ENCODE assay signal across 7 mouse cellular contexts in the genomic region with DNA sequence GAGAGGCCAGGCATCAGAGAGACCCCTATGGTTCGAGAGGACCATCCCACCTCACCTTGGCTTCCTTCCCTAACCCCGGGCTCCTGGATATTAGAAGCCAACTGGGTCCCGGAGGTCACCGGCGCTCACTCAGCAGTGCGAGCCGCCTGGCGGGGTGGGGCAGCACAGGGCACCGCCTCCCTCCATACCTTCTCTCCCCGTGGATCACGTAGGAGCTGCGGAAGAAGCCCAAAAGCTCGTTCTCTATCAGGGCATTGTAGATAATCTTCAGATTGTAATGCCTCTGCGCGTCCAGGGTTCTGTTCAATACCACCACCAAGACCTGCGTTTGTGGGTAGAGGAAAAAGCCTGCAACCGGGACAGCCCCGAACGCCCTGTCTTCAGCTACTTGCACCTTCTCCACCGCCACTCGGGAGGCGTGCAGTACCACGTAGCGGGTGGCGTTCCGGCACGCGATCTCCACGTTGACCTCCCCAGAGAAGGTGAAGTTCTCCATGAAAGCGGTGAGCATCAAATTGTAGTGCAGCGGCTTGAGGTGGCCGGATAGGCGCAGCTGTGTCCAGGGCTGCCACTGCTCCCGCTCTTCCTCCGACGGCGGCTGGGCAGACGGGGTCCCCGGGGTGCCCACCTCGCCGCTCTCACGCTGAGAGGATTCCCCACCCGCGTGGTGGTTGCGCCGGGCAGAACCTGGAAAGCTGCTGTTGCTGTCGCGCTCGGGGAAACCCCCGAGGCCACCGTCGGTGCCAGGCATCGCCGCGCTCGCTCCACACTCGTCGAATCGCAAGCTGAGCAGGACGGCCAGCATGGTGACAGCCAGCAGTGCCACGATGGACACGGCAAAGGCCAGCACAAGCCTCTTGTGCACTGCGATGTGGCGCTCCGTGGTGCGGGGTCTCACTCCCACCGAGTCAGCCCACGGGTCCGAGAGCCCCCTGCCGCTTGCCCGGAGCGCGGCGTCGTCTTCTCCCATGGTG. TPM values are rescaled to one million over a fixed set of nuclear protein-coding genes. Genes with fewer than 3 reads are reported as not detected.
DNase-seq lines count a peak whose midpoint lies in the region; ATAC-seq and TF ChIP-seq lines count a peak whose summit lies in the region.

No protein-coding gene starts in this region.

- ATAC-seq in lung, embryonic 14.5 days (ENCODE audit: insufficient read depth) = peak; percentile 18; the same call in 1 of the 2 replicates
- ATAC-seq in heart, postnatal 0 days (ENCODE audit: insufficient read depth, low read depth) = no peak
- ATAC-seq in midbrain, embryonic 11.5 days (ENCODE audit: low FRiP score) = peak; percentile 66
- ATAC-seq in inflammation-experienced regulatory T-cells, adult 6 months = no peak

- no peak overlapping the region for H3K9ac ChIP-seq in lung, embryonic 14.5 days
- H3K9ac ChIP-seq in heart, postnatal 0 days (replicated peaks; ENCODE audit: low read depth, low read length) = no peak overlapping the region
- H3K9ac ChIP-seq in midbrain, embryonic 11.5 days (ENCODE audit: low read length) = no peak overlapping the region

- H3K27me3 ChIP-seq in lung, embryonic 14.5 days (ENCODE audit: insufficient read depth, low read length) = peaks cover 49% of the 10 kb centered on the region
- H3K27me3 ChIP-seq in heart, postnatal 0 days (ENCODE audit: control insufficient read depth, insufficient read depth, low read length) = peaks cover 54% of the 10 kb centered on the region
- H3K27me3 ChIP-seq in midbrain, embryonic 11.5 days (ENCODE audit: control insufficient read depth, insufficient read depth, low read length) = peaks cover 38% of the 10 kb centered on the region

- no peak overlapping the region for H3K27ac ChIP-seq in lung, embryonic 14.5 days (ENCODE audit: low read depth)
- no peak overlapping the region for H3K27ac ChIP-seq in heart, postnatal 0 days (ENCODE audit: low read depth)
- no peak overlapping the region for H3K27ac ChIP-seq in midbrain, embryonic 11.5 days (ENCODE audit: low read depth, low read length)

- H3K9me3 ChIP-seq in lung, embryonic 14.5 days (ENCODE audit: low read depth, low read length) = no peaks in the 10 kb centered on the region
- H3K9me3 ChIP-seq in heart, postnatal 0 days (replicated peaks; ENCODE audit: control insufficient read depth, low read length) = no peaks in the 10 kb centered on the region
- no peaks in the 10 kb centered on the region for H3K9me3 ChIP-seq in midbrain, embryonic 11.5 days (ENCODE audit: control insufficient read depth, low read length)

- no peaks in the 10 kb centered on the region for H3K4me1 ChIP-seq in lung, embryonic 14.5 days (ENCODE audit: insufficient read depth)
- H3K4me1 ChIP-seq in heart, postnatal 0 days (ENCODE audit: control insufficient read depth, insufficient read depth) = no peaks in the 10 kb centered on the region
- peaks cover 7% of the 10 kb centered on the region for H3K4me1 ChIP-seq in midbrain, embryonic 11.5 days (ENCODE audit: control insufficient read depth, insufficient read depth, low read length)

- TF ChIP-seq EP300 in heart, postnatal 0 days (IDR thresholded peaks at IDR 0.05; ENCODE audit: low read depth) = no peak

- DNase-seq in lung, embryonic 14.5 days = no peak
- DNase-seq in lung, postnatal 10 days = no peak
- DNase-seq in cerebellum, postnatal 36 days = peak; percentile 67 to 68
- no peak for DNase-seq in heart, postnatal 0 days (ENCODE audit: low spot score)
- DNase-seq in midbrain, embryonic 11.5 days (ENCODE audit: low spot score, missing footprints) = peak; percentile 91
- no peak for DNase-seq in thymus, postnatal 10 days (ENCODE audit: low spot score in 2 of 2)

- H3K4me3 ChIP-seq in lung, embryonic 14.5 days (ENCODE audit: low read depth, low read length) = peak overlapping the region; percentile 53
- peak overlapping the region; percentile 44 for H3K4me3 ChIP-seq in heart, postnatal 0 days (ENCODE audit: low read depth, low read length)
- H3K4me3 ChIP-seq in midbrain, embryonic 11.5 days (ENCODE audit: low read depth, low read length) = peak overlapping the region; percentile 57

- TF ChIP-seq CTCF in lung, embryonic 14.5 days (IDR thresholded peaks at IDR 0.05; ENCODE audit: low read depth) = no peak
- TF ChIP-seq CTCF in heart, postnatal 0 days (IDR thresholded peaks at IDR 0.05; ENCODE audit: low read depth) = no peak

- peak overlapping the region; percentile 90 for H3K4me2 ChIP-seq in lung, embryonic 14.5 days
- H3K4me2 ChIP-seq in heart, postnatal 0 days (ENCODE audit: low read depth, low read length) = peak overlapping the region; percentile 63
- H3K4me2 ChIP-seq in midbrain, embryonic 11.5 days = peak overlapping the region; percentile 93

- H3K36me3 ChIP-seq in lung, embryonic 14.5 days (ENCODE audit: insufficient read depth) = no peaks in the 10 kb centered on the region
- H3K36me3 ChIP-seq in heart, postnatal 0 days (replicated peaks; ENCODE audit: control insufficient read depth, insufficient read depth, low read length) = no peaks in the 10 kb centered on the region
- no peaks in the 10 kb centered on the region for H3K36me3 ChIP-seq in midbrain, embryonic 11.5 days (ENCODE audit: control insufficient read depth, insufficient read depth, low read length)

- 5% methylated on average over 75 of the region's 75 CpGs for WGBS in lung, embryonic 14.5 days
- WGBS in heart, postnatal 0 days = 7% methylated on average over 75 of the region's 75 CpGs
- 7% methylated on average over 75 of the region's 75 CpGs for WGBS in midbrain, embryonic 11.5 days

RNA-seq across cellular contexts. Expression of gene Trhde, which starts 1.5 kb away (rescaled TPM):
- polyA plus RNA-seq in lung, embryonic 14.5 days (2014; fragmentation: Nextera tagmentation; extraction: Ambion mirVana) = 0.07 TPM in 2 replicates
- 0.27 TPM in 1 of 2 replicates, not detected in the other for total RNA-seq in heart, postnatal 0 days (2014; rRNA removed; ENCODE audit: low replicate concordance)
- polyA plus RNA-seq in heart, postnatal 0 days (2015; fragmentation: Nextera tagmentation; extraction: Ambion mirVana) = 0.14 and 0.21 TPM in 2 replicates
- polyA plus RNA-seq in midbrain, embryonic 11.5 days (2014; fragmentation: Nextera tagmentation; extraction: Ambion mirVana) = 0.63 and 0.69 TPM in 2 replicates
- not detected for polyA plus RNA-seq in inflammation-experienced regulatory T-cells, adult 6 months (2017; shearing (Covaris generic))

Comparison
In these comparisons a context has a peak if more than half of its experiments do, and no peak if none do; other contexts are left out.
1. ATAC-seq: peak in lung, embryonic 14.5 days (single experiment) and midbrain, embryonic 11.5 days (single experiment); none in heart, postnatal 0 days (single experiment) and inflammation-experienced regulatory T-cells, adult 6 months (single experiment).
2. DNase-seq: peak in cerebellum, postnatal 36 days (2 of 2) and midbrain, embryonic 11.5 days (single experiment); none in lung, embryonic 14.5 days (single experiment), lung, postnatal 10 days (single experiment), heart, postnatal 0 days (single experiment) and thymus, postnatal 10 days (0 of 2).
3. Peak in every context shown above with its lines, with median percentiles within 50 percentile points of each other: H3K4me2 ChIP-seq and H3K4me3 ChIP-seq.